Mouse (Mus musculus) embryo, embryonic 11.5 days (tissue): ENCODE data around the gene Taar8c.
"Not testable (repeated sequence)": the region's sequence is repeated elsewhere in the genome, so short reads cannot be mapped to it uniquely, and the experiment has no call there.

Experiments used
- DNase-seq: peaks from one replicate; pipeline ENCODE4 v3.0.0-alpha.2; 2012; ENCODE audit warnings: low read depth, low spot score

Taar8c gene

DNA sequence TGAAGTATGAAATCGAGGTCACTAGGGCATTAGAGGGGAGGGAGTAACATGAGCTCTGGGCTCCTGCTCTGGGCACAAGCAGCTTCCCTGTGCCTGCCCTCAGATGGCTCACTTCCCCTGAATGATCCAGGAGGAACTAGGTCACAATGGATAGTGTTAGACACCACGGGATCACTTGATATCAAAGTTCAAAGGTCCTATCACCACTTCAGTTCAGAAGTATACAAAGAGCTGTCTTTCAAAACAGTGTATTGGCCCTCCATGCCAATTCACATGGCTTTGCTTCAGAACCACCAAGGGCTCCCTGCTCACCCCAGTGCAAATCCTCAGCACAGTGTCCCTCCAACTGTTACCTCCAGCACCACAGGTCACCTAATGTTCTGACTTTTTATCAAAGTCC, 27.0 kb downstream of the Taar8c start:
- not testable (repeated sequence) for DNase-seq

DNA sequence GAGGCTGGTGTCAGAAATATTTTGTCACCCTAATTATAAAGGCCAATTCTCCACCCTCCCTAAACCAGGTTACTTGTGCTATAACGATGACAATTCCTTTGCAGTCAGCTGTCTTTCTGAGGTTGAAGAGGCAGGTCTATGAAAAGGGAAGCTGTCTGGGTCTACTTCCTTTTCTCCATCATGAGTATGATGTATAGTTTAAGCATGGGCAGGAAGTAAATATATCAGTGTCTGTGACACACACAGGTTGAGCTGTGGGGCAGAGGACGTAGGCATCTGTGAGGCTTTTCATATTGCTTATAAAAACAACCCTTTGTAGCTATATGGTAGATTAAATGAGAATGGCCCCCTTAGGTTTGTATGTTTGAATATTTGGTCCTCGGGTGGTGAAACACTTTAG, 42.7 kb downstream of the Taar8c start:
- no peak for DNase-seq

DNA sequence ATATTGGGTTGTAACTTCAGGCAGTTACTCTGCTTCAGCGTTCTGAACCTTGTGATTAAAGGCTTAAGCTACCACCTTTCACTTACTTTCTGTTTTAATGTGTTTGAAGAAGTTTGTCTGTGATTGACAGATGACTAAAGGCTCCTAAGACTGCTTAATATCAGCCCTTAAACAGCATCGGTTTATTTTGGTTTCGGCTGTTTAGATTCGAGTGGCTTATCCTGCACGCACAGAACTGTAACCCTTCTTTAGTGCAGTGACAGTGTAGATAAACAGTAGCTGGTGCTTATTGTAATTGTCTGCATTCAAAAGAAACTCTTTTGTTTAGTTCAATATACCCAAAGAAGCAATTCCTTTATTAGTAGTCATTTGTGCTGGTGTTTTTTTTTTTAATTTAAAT, 49.7 kb downstream of the Taar8c start:
- no peak for DNase-seq
